9 mouse cellular contexts compared by ENCODE assay signal in the genomic region with DNA sequence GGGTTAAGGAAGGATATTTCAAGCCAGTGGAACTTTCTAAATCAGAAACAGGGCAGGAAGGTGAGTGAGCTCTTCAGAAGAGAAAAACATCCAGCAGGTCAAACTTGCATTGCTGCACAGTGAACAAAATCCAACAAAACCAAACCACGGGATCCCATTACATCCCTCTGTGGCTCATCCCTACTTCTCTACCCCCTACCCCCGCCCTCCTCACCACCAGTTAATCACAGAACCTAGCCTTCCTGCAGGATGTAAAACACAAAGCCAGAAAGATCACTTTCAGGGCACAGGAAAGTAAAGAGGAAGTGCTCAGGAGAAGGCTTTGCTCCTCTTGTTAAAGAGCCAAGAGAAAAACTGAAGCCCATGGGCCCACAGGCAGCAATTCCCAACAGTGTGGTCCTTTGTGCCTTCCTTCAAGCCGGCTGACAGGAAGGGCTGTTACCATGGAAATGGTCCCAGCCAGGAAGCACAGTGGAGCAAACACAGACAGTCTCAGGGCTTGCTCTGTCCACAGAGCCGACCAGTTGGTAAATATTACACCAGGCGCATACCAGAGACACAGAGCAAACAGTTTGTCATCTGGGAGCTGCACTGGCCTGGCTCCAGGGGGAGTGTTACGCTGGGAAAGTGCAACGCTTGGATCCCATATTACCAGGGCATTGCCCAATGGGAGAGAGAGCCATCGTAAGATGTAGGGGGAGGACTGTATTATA.
A peak's percentile ranks its signal among the peaks of the same experiment; 100 is the strongest.
DNase-seq lines count a peak whose midpoint lies in the region; ATAC-seq and TF ChIP-seq lines count a peak whose summit lies in the region.
"Had no signal": no experiment of that assay in that cellular context is flagged by ENCODE, and none has a peak within 500 bp of the region (broad histone marks: within the 10 kb centered on the region; RNA-seq: fewer than 3 reads in every experiment).

No protein-coding gene starts in this region.

- H3K36me3 ChIP-seq in testis, adult 2 months (ENCODE audit: control insufficient read depth, insufficient read depth, low read length): no peaks in the 10 kb centered on the region
- H3K36me3 ChIP-seq in forebrain, embryonic 15.5 days: no peaks in the 10 kb centered on the region
- H3K36me3 ChIP-seq in limb, embryonic 10.5 days: no peaks in the 10 kb centered on the region
- no peaks in the 10 kb centered on the region for H3K36me3 ChIP-seq in midbrain, embryonic 12.5 days

- no peaks in the 10 kb centered on the region for H3K9me3 ChIP-seq in forebrain, embryonic 15.5 days
- H3K9me3 ChIP-seq in limb, embryonic 10.5 days (replicated peaks): no peaks in the 10 kb centered on the region
- H3K9me3 ChIP-seq in midbrain, embryonic 12.5 days: no peaks in the 10 kb centered on the region

- WGBS in forebrain, embryonic 15.5 days: 29% methylated on average over 8 of the region's 8 CpGs
- WGBS in limb, embryonic 10.5 days: 49% methylated on average over 8 of the region's 8 CpGs
- 38% methylated on average over 8 of the region's 8 CpGs for WGBS in midbrain, embryonic 12.5 days

- no peak for DNase-seq in testis, postnatal 14 days (ENCODE audit: low spot score)
- DNase-seq in heart, postnatal 4 days: peak; percentile 76
- DNase-seq in limb, embryonic 10.5 days (ENCODE audit: low spot score): peak; percentile 37
- no peak for DNase-seq in thymus, adult 18-20 months
- DNase-seq in c-Kit-positive CD71-positive TER-119-positive erythroid progenitor cells, embryonic 14.5 days (ENCODE audit: low spot score): no peak

- peak; percentile 89 for ATAC-seq in forebrain, embryonic 15.5 days (replicated peaks)
- peak; percentile 88 for ATAC-seq in midbrain, embryonic 12.5 days (ENCODE audit: low FRiP score, low read depth)

- H3K4me1 ChIP-seq in testis, adult 2 months (ENCODE audit: control insufficient read depth, insufficient read depth, low read length): peaks cover 16% of the 10 kb centered on the region
- H3K4me1 ChIP-seq in forebrain, embryonic 15.5 days: peaks cover 7% of the 10 kb centered on the region; the same call in 1 of the 2 replicates
- peaks cover 10% of the 10 kb centered on the region for H3K4me1 ChIP-seq in limb, embryonic 10.5 days
- peaks cover 8% of the 10 kb centered on the region for H3K4me1 ChIP-seq in midbrain, embryonic 12.5 days

- H3K9ac ChIP-seq in forebrain, embryonic 15.5 days (replicated peaks): no peak overlapping the region
- H3K9ac ChIP-seq in midbrain, embryonic 12.5 days (replicated peaks): no peak overlapping the region

- TF ChIP-seq CTCF in testis, adult 2 months (IDR thresholded peaks at IDR 0.05; ENCODE audit: control insufficient read depth, insufficient read depth, insufficient replicate concordance, low read depth, low read length): no peak

- peak overlapping the region; percentile 25 for H3K27ac ChIP-seq in testis, adult 2 months (ENCODE audit: control insufficient read depth, insufficient read depth, low read depth, low read length)
- H3K27ac ChIP-seq in forebrain, embryonic 15.5 days (replicated peaks): peak overlapping the region; percentile 63
- H3K27ac ChIP-seq in limb, embryonic 10.5 days: peak overlapping the region; percentile 72
- H3K27ac ChIP-seq in midbrain, embryonic 12.5 days (replicated peaks): peak overlapping the region; percentile 52

- no peak overlapping the region for H3K4me2 ChIP-seq in forebrain, embryonic 15.5 days (replicated peaks)
- H3K4me2 ChIP-seq in midbrain, embryonic 12.5 days (replicated peaks): no peak overlapping the region

- TF ChIP-seq POLR2A in testis, adult 2 months (IDR thresholded peaks at IDR 0.05; ENCODE audit: control insufficient read depth, low read depth, low read length): no peak

- no peaks in the 10 kb centered on the region for H3K27me3 ChIP-seq in testis, adult 2 months (ENCODE audit: control insufficient read depth, insufficient read depth, low read length)
- no peaks in the 10 kb centered on the region for H3K27me3 ChIP-seq in forebrain, embryonic 15.5 days
- no peaks in the 10 kb centered on the region for H3K27me3 ChIP-seq in limb, embryonic 10.5 days (ENCODE audit: low read depth, poor library complexity, severe bottlenecking)
- no peaks in the 10 kb centered on the region for H3K27me3 ChIP-seq in midbrain, embryonic 12.5 days

- H3K4me3 ChIP-seq in testis, adult 2 months (ENCODE audit: control insufficient read depth, low read depth, low read length): no peak overlapping the region; the same call in 1 of the 2 replicates
- no peak overlapping the region for H3K4me3 ChIP-seq in forebrain, embryonic 15.5 days
- H3K4me3 ChIP-seq in limb, embryonic 10.5 days: no peak overlapping the region
- no peak overlapping the region for H3K4me3 ChIP-seq in midbrain, embryonic 12.5 days
- H3K4me3 ChIP-seq: myocyte had no signal

Comparison
In these comparisons a context has a peak if more than half of its experiments do, and no peak if none do; other contexts are left out.
1. DNase-seq: peak in heart, postnatal 4 days (single experiment) and limb, embryonic 10.5 days (single experiment); none in testis, postnatal 14 days (single experiment), thymus, adult 18-20 months (0 of 2) and c-Kit-positive CD71-positive TER-119-positive erythroid progenitor cells, embryonic 14.5 days (single experiment).
2. Peak in every context shown above with its lines, with median percentiles within 50 percentile points of each other: H3K27ac ChIP-seq.